Mouse (Mus musculus): ENCODE measurements around the gene Olfr617.
"Not testable (repeated sequence)": the region's sequence is repeated elsewhere in the genome, so short reads cannot be mapped to it uniquely, and the experiment has no call there.

Gene Olfr617

GRCm38 (mm10) chr7:103572761-103573160 lies at the start of gene Olfr617:
Gene Olfr617, plus strand, starts transcription at chr7:103573061.
- no peak for DNase-seq (ENCODE audit: low spot score)

GRCm38 (mm10) chr7:103542617-103543016 lies 30.2 kb upstream of the Olfr617 start, which contains the start of gene Olfr612:
Gene Olfr612, minus strand, starts transcription at chr7:103542717.
- DNase-seq (ENCODE audit: low spot score) = not testable (repeated sequence)

DNA sequence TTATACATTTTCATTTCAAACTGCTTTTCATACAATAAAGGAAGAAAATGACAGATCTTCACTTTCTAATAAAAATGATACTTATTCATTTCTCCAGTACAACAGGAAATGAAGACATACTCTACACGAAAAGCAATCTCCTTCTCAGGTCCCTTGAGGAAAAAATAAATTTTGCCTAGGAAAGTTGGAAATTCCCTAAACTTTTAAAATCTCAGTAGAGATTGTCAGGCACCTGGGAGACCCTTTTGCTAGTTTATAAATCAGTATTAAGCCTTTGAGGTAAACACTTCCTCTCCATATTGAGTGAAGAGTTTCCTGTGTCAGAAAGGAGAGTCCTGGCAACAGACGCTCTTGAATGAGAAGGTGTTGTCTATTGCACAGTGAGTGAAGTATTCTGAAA lies 25.1 kb upstream of the Olfr617 start, which contains the start of gene Olfr613:
Gene Olfr613 (plus strand): TSS at position 301 of the 400 bp plus-strand sequence.
- no peak for DNase-seq (ENCODE audit: low spot score)

- DNase-seq (ENCODE audit: low spot score) = no peak
Measured at GRCm38 (mm10) chr7:103555779-103556178, 17.1 kb upstream of the Olfr617 start, which contains the start of gene Olfr615. Gene Olfr615, plus strand, starts transcription at chr7:103556079.

- no peak for DNase-seq (ENCODE audit: low spot score)
Measured at GRCm38 (mm10) chr7:103569043-103569442, 3.8 kb upstream of the Olfr617 start, which contains the start of gene Olfr616. Gene Olfr616, minus strand, starts transcription at chr7:103569143.

DNA sequence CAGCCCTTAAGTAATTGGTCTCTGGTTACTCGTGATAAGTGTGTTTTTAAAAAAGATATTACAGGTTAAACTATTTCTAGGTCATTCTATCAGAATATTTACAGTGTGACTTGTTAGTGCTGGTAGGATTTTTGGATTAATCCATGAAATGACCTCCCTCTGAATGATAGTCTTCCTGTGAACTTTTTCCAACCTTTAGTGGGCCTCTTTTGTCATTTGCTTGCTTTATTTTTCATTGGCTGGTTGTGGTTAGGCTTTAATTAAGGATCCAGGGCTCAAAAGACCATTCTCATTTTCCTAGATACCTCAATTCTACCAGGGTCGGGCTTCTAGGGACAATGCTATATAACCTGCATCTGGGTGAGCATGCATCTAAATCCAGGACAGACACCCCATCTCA lies 16.9 kb downstream of the Olfr617 start, which contains the start of gene Olfr618:
Gene Olfr618 (plus strand): TSS at position 301 of the 400 bp plus-strand sequence.
- DNase-seq (ENCODE audit: low spot score) = no peak

DNA sequence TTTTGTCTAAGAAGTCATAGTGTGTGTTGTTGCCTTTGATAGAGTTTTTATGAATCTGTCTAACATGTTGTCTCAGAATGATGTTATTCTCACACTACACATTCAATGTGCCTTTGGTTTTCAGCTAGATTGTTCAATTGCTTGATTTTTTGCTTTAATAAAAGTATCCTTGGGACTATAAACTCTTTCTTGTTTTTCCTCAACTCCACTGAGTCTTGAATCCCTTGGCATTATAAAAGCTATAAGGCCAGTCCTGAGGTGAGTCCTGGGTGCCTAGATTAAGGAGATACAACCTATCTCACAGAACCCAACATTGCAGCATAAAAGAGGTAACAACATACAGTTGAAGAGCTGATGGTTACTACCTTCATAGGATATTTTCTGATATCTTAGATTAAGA lies 27.4 kb downstream of the Olfr617 start, which contains the start of gene Olfr619:
Gene Olfr619 (plus strand): TSS at position 301 of the 400 bp plus-strand sequence.
- DNase-seq (ENCODE audit: low spot score) = no peak

GRCm38 (mm10) chr7:103607425-103607824 lies 34.6 kb downstream of the Olfr617 start:
- no peak for DNase-seq (ENCODE audit: low spot score)

DNA sequence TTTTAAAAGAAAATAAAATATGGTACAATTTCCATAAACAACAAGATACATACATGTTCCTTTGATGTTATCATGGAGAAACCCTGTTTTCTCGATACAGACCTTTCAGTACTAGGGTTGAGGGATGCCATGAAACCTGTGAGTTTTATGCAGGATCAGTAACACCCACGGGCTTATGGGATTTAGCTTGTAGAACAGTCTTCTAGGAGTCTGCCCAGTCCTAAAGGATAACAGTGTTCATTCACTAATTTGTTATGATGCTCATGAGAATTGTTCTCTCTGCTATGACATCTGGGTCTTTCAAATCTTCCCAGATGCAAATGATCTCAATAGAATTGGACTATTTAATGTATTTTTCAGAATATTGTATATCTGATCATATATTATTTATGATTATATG lies 39.6 kb downstream of the Olfr617 start, which contains the start of gene Olfr620:
Gene Olfr620 (minus strand): TSS at position 101 of the 400 bp plus-strand sequence.
- DNase-seq (ENCODE audit: low spot score) = no peak
